Mouse (Mus musculus) large intestine, adult 2 months (tissue): Measurements from ENCODE around the gene Pop4. TPM values are rescaled to one million over a fixed set of nuclear protein-coding genes. Genes with fewer than 3 reads are reported as not detected.

Experiments
- DNase-seq: peaks from one replicate; pipeline ENCODE4 v3.0.0-alpha.2; 2012; ENCODE audit warnings: low read depth, low spot score
- WGBS: fragments of 180-500 bp; shearing (Covaris S2); methylation state at CpG from one replicate; pipeline ENCODE4 v1.1.7; 2018; 5-methylcytosine and 5-hydroxymethylcytosine counted together
- polyA plus RNA-seq: library from polyadenylated mRNA; depleted of rRNA; stranded (reverse); fragments of >200 nt; gene quantifications from 2 replicates; pipeline ENCODE4 v1.2.3, GENCODE M21; 2012; rRNA removed

The Pop4 gene
- polyA plus RNA-seq, 1 experiment, result 7.8 TPM

DNA sequence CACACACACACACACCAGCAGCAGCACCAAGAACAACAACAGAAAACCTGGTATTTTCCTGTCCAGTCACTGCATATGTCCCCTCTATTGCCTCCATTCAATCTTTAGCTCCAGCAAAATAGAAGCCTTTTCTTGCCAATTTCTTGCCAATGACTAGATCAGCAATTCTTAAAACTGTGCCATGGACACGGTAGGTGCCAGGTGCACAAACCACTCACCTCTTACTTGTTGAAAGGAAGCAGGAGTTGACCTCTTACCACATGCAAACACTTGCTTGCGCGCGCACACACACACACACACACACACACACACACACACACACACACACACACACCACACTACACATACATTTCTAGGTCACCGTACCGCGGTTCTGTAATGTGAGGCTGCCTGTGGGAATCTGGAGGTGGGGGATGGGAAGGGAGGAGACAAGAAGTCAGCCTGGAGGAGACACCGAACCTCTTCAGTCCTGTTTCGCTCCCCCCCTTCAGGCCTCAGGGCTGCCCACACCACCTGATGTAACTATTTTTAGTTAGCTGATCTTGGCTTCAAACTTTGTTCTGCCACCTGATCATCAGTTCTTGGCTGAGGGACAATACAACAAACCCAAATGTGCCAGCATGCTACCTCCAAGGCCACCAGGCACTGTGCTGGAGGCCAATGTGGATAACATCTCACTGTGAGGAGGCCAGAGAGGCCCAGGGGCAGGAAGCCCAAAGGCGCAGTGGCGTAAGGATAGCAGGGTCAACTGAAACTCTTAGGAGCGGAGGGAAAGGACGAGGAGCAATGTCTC lies 46.5 kb downstream of the Pop4 start:
- DNase-seq, result no peak
- 80% methylated on average over 13 of the region's 13 CpGs for WGBS

DNA sequence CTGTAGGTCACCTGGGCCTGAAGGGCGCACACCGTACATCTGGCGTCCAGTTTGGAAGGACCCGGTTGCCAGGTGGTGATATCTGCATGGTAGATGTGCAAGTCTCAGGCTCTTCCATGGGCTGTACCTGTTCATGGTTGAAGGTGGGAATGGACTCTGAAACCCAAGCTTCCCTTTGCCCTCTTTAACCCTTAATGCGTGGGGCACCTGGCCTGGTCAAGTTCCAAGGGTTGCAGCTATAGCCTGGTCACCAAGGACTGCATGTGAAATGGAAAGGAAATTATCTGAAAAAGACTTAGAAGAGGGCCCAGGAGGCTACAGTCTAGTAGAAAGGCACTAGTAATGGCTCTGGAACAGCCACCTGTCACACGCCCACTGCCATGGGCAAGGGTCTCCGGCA lies 50.4 kb downstream of the Pop4 start:
- DNase-seq, result no peak

DNA sequence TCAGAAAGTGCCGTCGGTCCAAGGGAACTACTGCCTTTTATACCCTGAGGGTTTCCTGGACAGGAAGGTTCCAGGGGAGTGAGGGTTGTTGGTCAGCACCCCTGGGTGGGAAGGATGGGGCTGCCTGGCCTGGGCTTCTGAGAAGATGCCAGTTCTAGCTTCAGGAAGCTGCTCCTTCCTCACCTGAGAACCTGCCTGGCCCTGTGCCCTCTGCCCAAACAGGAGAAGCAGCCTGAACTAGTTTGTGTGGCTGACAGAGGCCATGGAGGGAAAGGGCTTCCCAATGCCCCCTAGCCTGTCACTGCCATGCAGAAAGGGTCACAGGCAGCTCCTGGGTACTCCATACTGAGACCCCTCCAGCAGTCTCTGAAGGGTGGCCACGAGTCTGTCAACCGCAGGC lies 51.7 kb downstream of the Pop4 start:
- whole genome bisulfite sequencing, result 91% methylated on average over 4 of the region's 4 CpGs
- DNase-seq, result no peak

More for the DNA sequence above, 50.4 kb downstream of the Pop4 start:
- 97% methylated on average over 7 of the region's 7 CpGs for WGBS

DNA sequence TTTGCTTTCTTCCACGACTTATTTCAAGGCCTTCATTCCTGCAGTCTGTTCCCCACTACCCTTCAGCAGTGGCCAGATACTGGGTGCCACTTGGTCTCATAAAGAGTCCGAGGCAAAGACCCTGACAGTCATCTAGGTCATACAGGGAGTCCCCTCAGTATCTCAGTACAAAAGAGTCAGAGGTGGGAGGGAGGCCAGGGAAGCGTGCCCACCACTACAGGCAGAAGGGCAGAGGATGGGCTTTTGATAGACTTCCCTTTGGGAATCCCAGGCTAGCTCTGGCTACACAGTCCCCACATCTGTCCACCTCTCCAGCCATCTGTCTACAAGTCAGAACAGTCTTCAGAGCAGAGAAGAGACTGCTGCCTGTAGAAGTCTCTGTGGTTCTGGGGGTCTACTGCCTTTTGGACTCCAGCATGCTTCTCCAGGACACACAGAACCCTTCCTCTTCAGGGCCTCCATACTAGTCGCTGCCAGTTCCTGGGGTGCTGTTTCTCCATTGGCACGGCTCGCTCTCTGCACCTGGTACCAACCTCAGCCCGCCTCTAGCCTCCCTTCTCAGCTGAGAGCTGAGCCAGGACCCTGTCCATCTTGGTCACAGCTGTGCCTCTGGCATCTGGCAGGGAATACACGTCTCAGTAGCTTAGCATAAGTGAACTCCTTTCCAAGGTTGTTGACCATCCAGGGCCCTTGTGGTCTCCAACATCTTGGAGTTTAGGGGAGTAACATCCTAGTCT lies 52.4 kb downstream of the Pop4 start:
- 71% methylated on average over 8 of the region's 8 CpGs for WGBS
- DNase-seq, result no peak

DNA sequence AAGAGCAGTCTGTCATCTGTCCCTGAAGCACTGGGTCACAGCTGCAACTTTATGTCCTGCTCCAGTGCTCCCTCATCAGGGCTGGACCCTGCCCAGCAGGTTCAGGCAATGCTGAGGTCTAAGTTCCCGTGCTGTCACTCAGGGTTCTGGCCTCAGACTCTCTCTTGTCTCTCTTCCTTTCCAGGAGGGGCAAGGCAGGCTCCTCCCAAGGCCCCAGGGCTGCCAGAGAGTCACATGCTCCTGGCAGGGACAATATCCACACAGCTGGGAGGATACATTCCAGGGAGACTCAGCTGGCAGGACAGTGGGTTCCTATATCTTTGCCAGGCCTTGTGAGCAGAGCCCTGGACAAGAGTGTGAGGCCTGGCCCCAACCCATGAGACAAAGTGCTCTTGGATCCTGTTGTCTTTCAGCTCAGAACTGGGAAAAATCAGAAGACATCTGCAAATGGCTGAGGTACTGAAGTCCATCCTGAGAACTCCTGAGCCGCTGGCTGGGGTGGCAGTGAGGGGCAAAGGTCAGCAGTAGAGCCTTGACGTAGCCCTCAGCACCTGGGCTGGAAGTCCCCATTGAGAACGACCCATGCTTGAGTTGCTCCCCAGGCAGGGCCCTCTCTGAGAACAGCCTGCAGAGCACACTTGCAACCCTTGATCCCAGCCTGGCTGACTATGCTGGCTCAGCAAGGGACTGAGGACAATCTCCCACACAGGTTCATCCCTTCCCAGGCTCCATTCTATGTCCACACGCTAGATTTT lies 53.6 kb downstream of the Pop4 start:
- 29% methylated on average over 5 of the region's 5 CpGs for WGBS
- DNase-seq, result no peak

DNA sequence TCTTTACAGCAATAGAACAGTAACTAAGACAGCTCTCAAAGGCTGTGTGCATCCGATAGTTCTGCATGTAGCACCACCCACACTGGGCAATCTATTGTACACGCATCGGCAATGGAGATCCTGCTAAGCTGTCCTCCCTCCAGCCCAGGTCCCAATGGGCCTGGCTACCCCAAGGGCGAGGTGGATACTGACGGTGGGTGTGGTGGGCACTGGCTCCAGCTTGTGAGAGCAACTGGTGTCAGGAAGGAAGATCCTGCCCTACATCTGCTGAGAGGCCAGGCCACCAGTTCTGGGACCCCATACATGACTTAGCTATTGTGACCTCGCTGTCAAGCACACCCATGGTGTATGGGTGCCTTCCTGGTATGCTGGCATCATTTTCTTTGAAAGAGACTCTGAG lies 55.5 kb downstream of the Pop4 start:
- no peak for DNase-seq
- WGBS, result 87% methylated on average over 6 of the region's 6 CpGs

DNA sequence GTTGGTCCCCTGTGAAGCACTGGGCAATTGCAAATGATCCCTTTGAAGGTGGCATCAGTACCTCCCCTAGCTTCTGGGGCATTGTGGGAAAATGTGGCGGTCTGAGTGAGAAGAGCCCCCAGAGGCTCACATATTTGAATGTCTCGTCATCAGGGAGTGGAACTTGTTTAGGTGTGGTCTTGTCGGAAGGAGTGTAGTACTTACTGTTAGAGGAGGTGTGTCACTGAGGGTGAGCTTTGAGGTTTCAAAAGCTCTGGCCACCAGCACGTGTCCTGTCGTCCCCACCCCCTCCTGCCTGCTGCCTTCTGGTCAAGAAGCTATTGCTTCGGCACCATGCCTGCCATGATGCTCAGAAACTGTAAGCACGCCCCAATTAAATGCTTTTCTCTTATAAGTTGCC lies 55.9 kb downstream of the Pop4 start:
- no peak for DNase-seq
- WGBS, result 43% methylated on average over 7 of the region's 7 CpGs

DNA sequence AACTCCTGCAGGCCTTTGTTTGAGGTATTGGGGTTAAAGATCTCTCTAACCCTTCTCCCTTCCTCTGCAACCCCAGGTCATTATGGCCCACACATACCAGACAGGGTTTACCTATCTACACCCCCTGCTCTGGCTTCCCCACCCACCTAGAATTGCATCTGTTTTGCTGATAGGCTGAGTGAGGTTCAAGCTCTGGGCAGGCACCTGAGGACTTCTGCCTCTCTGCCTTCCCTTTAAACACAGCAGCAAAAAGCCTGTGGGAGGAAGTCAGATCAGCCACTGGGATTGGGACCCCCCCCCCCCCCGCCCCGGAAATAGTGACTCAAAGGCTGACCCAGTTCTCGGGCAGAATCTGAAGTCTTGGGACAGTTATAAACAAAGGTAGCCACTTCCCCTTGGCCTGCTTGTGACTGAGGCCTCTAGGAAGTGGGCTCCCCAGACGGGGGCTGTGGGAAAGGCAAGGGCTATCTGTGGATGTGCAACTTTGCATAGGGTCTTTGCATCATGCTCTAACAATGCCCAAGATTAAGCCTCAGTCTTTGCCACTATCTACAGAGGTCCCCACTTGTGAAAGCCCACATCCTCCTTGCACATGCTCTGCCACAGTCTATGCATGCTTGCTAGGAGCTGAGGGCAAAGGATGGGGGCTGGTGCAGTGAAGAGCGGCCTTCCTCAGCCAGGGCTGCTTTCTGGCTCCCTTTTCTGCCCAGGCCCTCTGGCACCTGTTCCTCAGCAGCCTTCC lies 56.6 kb downstream of the Pop4 start:
- WGBS, result 56% methylated on average over 5 of the region's 5 CpGs
- DNase-seq, result no peak

DNA sequence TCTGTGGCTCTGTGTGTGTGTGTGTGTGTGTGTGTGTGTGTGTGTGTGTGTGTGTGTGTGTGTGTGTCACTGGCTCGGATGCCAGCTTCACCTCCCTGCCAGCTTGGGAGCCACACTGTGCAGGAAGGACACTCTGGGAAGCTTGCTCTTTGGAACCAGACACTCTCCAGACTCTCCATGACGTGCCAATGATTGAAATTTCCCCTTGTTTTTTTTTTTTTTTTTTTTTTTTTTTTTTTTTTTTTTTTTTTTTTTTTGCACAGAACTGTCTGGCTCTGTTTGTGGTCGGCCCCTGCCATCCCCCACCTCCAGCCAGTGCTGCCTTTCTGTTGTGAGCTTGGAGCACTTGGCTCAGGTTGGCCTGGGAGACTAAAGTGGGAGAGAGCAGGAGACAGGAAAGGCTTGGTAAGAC lies 58.6 kb downstream of the Pop4 start:
- DNase-seq, result no peak
- 16% methylated on average over 3 of the region's 3 CpGs for WGBS

Other genes with a start within 250 kb of the Pop4 start
- 3.5 and 6.0 TPM in 2 replicates for gene Uri1, start 247.9 kb downstream of the Pop4 start, polyA plus RNA-seq
- gene Ccne1, start 163.9 kb downstream of the Pop4 start, polyA plus RNA-seq, result 8.2 and 9.2 TPM in 2 replicates
- 13.6 and 21.9 TPM in 2 replicates for gene 1600014C10Rik, start 88.2 kb downstream of the Pop4 start, polyA plus RNA-seq
- gene Plekhf1, start 43.4 kb downstream of the Pop4 start, polyA plus RNA-seq, result 2.0 and 4.3 TPM in 2 replicates